ENCODE assay signal across 11 mouse cellular contexts in genomic region chr8:117388370-117388769, GRCm38 (mm10).
DNase-seq lines count a peak whose midpoint lies in the region; ATAC-seq lines count a peak whose summit lies in the region.
"Had no signal": no experiment of that assay in that cellular context is flagged by ENCODE, and none has a peak within 500 bp of the region (broad histone marks: within the 10 kb centered on the region; RNA-seq: fewer than 3 reads in every experiment).

No protein-coding gene starts in this region.

- H3K4me2 ChIP-seq in kidney, embryonic 15.5 days, result no peak overlapping the region
- H3K4me2 ChIP-seq: liver, embryonic 13.5 days had no signal

- H3K36me3 ChIP-seq in kidney, embryonic 15.5 days, result peaks cover 18% of the 10 kb centered on the region

- H3K27me3 ChIP-seq in kidney, embryonic 15.5 days, result no peaks in the 10 kb centered on the region
- H3K27me3 ChIP-seq: liver, embryonic 13.5 days had no signal

- WGBS in kidney, embryonic 15.5 days, result 29% methylated on average over 8 of the region's 8 CpGs

- peak; percentile 55 to 88 for DNase-seq in adrenal gland, adult (ENCODE audit: inconsistent age in 2 of 2, low spot score in 1 of 2)
- DNase-seq in adrenal gland, postnatal 4 days (ENCODE audit: low spot score in 2 of 2), result no peak
- peak; percentile 58 for DNase-seq in lung, postnatal 10 days
- no peak for DNase-seq in lung, adult 18-20 months
- DNase-seq in retina, embryonic 14.5 days (ENCODE audit: low spot score), result peak; percentile 52
- DNase-seq in layer of hippocampus, postnatal 10 days (ENCODE audit: low spot score in 2 of 2), result no peak
- DNase-seq in cerebellum, postnatal 4 days (ENCODE audit: low spot score in 2 of 2), result no peak
- DNase-seq: embryo, embryonic 11 days; liver, embryonic 13.5 days; thymus, postnatal 36 days had no signal

- H3K27ac ChIP-seq in kidney, embryonic 15.5 days, result peak overlapping the region; percentile 38
- H3K27ac ChIP-seq: liver, embryonic 13.5 days had no signal

- 0 out of 2 replicates have a peak, but pooled peaks cover 7% of the 10 kb centered on the region for H3K9me3 ChIP-seq in kidney, embryonic 15.5 days (replicated peaks)
- H3K9me3 ChIP-seq: liver, embryonic 13.5 days had no signal

- H3K4me1 ChIP-seq in kidney, embryonic 15.5 days, result peaks cover 41% of the 10 kb centered on the region
- H3K4me1 ChIP-seq: liver, embryonic 13.5 days had no signal

- peak; percentile 65 for ATAC-seq in kidney, embryonic 15.5 days (replicated peaks; ENCODE audit: low FRiP score)

- no peak overlapping the region for H3K4me3 ChIP-seq in kidney, embryonic 15.5 days (replicated peaks)
- H3K4me3 ChIP-seq: liver, embryonic 13.5 days had no signal

- no peak overlapping the region for H3K9ac ChIP-seq in kidney, embryonic 15.5 days
- H3K9ac ChIP-seq: liver, embryonic 13.5 days had no signal

Comparison
In these comparisons a context has a peak if more than half of its experiments do, and no peak if none do; other contexts are left out.
1. DNase-seq: peak in adrenal gland, adult (2 of 2), lung, postnatal 10 days (single experiment) and retina, embryonic 14.5 days (single experiment); none in adrenal gland, postnatal 4 days (0 of 2), lung, adult 18-20 months (0 of 2), layer of hippocampus, postnatal 10 days (0 of 2) and cerebellum, postnatal 4 days (0 of 2).